Mouse (Mus musculus) neural tube, embryonic 12.5 days (tissue): ENCODE data around the gene Setmar. TPM values are rescaled to one million over a fixed set of nuclear protein-coding genes. Genes with fewer than 3 reads are reported as not detected.

Experiments used
- ATAC-seq: fragments of 200-750 bp; cut with Nextera tagmentation; 2 replicates; pipeline ENCODE4 v1.8.0; 2017; ENCODE audit warnings: low read depth, mild to moderate bottlenecking, moderate TSS enrichment, moderate library complexity; ENCODE audit not compliant: low FRiP score
- H3K27ac ChIP-seq: fragments of 300-500 bp; sonication (generic); 2 replicates; pipeline ENCODE4 v1.5.1; 2016
- H3K27me3 ChIP-seq: fragments of 300-500 bp; sonication (generic); replicated peaks from 2 replicates; pipeline ENCODE4 v1.6.1; 2016; ENCODE audit warnings: mild to moderate bottlenecking
- H3K36me3 ChIP-seq: fragments of 300-500 bp; sonication (generic); 2 replicates; pipeline ENCODE4 v1.6.1; 2016; ENCODE audit warnings: mild to moderate bottlenecking
- H3K4me1 ChIP-seq: fragments of 300-500 bp; sonication (generic); 2 replicates; pipeline ENCODE4 v1.6.1; 2016
- H3K4me2 ChIP-seq: fragments of 300-500 bp; sonication (generic); replicated peaks from 2 replicates; pipeline ENCODE4 v1.6.1; 2016; ENCODE audit warnings: mild to moderate bottlenecking
- H3K4me3 ChIP-seq: fragments of 300-500 bp; sonication (generic); 2 replicates; pipeline ENCODE4 v1.5.1; 2016
- H3K9ac ChIP-seq: fragments of 300-500 bp; sonication (generic); 2 replicates; pipeline ENCODE4 v1.6.1; 2016; ENCODE audit warnings: mild to moderate bottlenecking
- H3K9me3 ChIP-seq: fragments of 300-500 bp; sonication (generic); 2 replicates; pipeline ENCODE4 v1.6.1; 2016; ENCODE audit warnings: mild to moderate bottlenecking
- WGBS: fragments of 180-500 bp; shearing (Covaris S2); methylation state at CpG from one replicate; pipeline ENCODE4 v1.1.7; 2016; 5-methylcytosine and 5-hydroxymethylcytosine counted together
- polyA plus RNA-seq: library from polyadenylated mRNA; unstranded; fragments of >200 nt; fragmentation: Nextera tagmentation; extraction: Ambion mirVana; gene quantifications from 2 replicates; pipeline ENCODE4 v1.2.1, GENCODE M21; 2016

Gene Setmar
- polyA plus RNA-seq, 1 experiment from 2014 or later: 7.3 TPM

DNA sequence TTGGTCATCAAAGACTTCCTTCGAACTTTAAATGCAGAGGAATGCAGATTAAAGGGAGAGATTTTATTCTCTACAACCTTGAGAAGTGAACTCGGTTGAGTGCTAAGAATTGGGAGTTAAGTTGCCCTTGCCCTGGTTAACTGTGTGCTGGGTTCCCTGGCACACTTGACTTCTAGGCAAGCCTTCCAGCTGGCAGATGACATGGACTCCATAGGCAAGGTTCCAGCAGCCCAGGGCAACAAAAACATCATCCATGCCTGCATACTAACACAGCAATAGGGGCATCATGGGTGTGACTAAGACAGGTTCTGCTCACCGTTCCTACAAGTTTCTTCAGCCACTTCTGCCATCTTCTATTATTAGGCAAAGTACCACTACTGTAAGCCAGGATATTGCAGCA, 61.8 kb downstream of the Setmar start:
- Histone ChIP-seq H3K9me3 (no peaks in the 10 kb centered on the region), H3K36me3 (no peaks in the 10 kb centered on the region), H3K9ac (no peak overlapping the region), H3K27ac (no peak overlapping the region), H3K4me3 (no peak overlapping the region), H3K4me2 (no peak overlapping the region), H3K4me1 (no peaks in the 10 kb centered on the region), H3K27me3 (no peaks in the 10 kb centered on the region)
- WGBS: 88% methylated on average over 3 of the region's 3 CpGs
- ATAC-seq: no peak

Other genes starting within 250 kb of the Setmar start
- 12.3 and 13.0 TPM in 2 replicates for gene Sumf1, start 120.5 kb downstream of the Setmar start, polyA plus RNA-seq
- 6.6 and 6.9 TPM in 2 replicates for gene Itpr1, start 148.1 kb downstream of the Setmar start, polyA plus RNA-seq